Mouse (Mus musculus) embryonic facial prominence, embryonic 15.5 days (tissue): ENCODE measurements around the gene Hpd. TPM values are rescaled to one million over a fixed set of nuclear protein-coding genes. Genes with fewer than 3 reads are reported as not detected.
A peak's percentile ranks its signal among the peaks of the same experiment; 100 is the strongest.
"Not testable (repeated sequence)": the region's sequence is repeated elsewhere in the genome, so short reads cannot be mapped to it uniquely, and the experiment has no call there.

Experiments
- ATAC-seq: fragments of 200-750 bp; cut with Nextera tagmentation; 2 replicates; pipeline ENCODE4 v1.8.0; 2017; ENCODE audit warnings: low read depth, moderate TSS enrichment; ENCODE audit not compliant: insufficient number of reproducible peaks, low FRiP score, low TSS enrichment
- H3K27ac ChIP-seq: fragments of 300-500 bp; sonication (generic); replicated peaks from 2 replicates; pipeline ENCODE4 v1.5.1; 2015; ENCODE audit warnings: mild to moderate bottlenecking, inconsistent platforms
- H3K27me3 ChIP-seq: fragments of 300-500 bp; sonication (generic); 2 replicates; pipeline ENCODE4 v1.6.1; 2015; ENCODE audit warnings: inconsistent platforms
- H3K36me3 ChIP-seq: fragments of 300-500 bp; sonication (generic); 2 replicates; pipeline ENCODE4 v1.6.1; 2015; ENCODE audit warnings: mild to moderate bottlenecking, inconsistent platforms
- H3K4me1 ChIP-seq: fragments of 300-500 bp; sonication (generic); 2 replicates; pipeline ENCODE4 v1.6.1; 2015; ENCODE audit warnings: inconsistent platforms
- H3K4me2 ChIP-seq: fragments of 300-500 bp; sonication (generic); replicated peaks from 2 replicates; pipeline ENCODE4 v1.6.1; 2015; ENCODE audit warnings: mild to moderate bottlenecking, inconsistent platforms
- H3K4me3 ChIP-seq: fragments of 300-500 bp; sonication (generic); replicated peaks from 2 replicates; pipeline ENCODE4 v1.5.1; 2015; ENCODE audit warnings: mild to moderate bottlenecking, inconsistent platforms
- H3K9ac ChIP-seq: fragments of 300-500 bp; sonication (generic); 2 replicates; pipeline ENCODE4 v1.6.1; 2015; ENCODE audit warnings: inconsistent platforms
- H3K9me3 ChIP-seq: fragments of 300-500 bp; sonication (generic); replicated peaks from 2 replicates; pipeline ENCODE4 v1.6.1; 2016; ENCODE audit warnings: inconsistent platforms
- WGBS: fragments of 180-500 bp; shearing (Covaris S2); methylation state at CpG from one replicate; pipeline ENCODE4 v1.1.7; 2015; 5-methylcytosine and 5-hydroxymethylcytosine counted together
- polyA plus RNA-seq: library from polyadenylated mRNA; unstranded; fragments of >200 nt; fragmentation: Nextera tagmentation; extraction: Ambion mirVana; gene quantifications from 2 replicates; pipeline ENCODE4 v1.2.1, GENCODE M21; 2015

Gene Hpd
- polyA plus RNA-seq = not detected in 2 replicates

GRCm38 (mm10) chr5:123182651-123183050, at the start of gene Hpd:
Gene Hpd, minus strand, starts transcription at chr5:123182727.
- Histone ChIP-seq H3K27ac (no peak within 1 kb of the TSS), H3K9ac (no peak within 1 kb of the TSS), H3K4me1 (no peaks in the 10 kb centered on the region), H3K36me3 (no peaks in the 10 kb centered on the region), H3K4me3 (no peak within 1 kb of the TSS), H3K4me2 (no peak within 1 kb of the TSS), H3K27me3 (no peaks in the 10 kb centered on the region), H3K9me3 (no peaks in the 10 kb centered on the region)
- ATAC-seq = no peak
- WGBS = 81% methylated on average over 10 of the region's 10 CpGs

GRCm38 (mm10) chr5:123232180-123232579, 49.7 kb upstream of the Hpd start:
- Histone ChIP-seq H3K4me3 (no peak overlapping the region), H3K9ac (no peak overlapping the region), H3K36me3 (peaks cover 12% of the 10 kb centered on the region; the same call in 1 of the 2 replicates), H3K9me3 (no peaks in the 10 kb centered on the region), H3K27ac (no peak overlapping the region), H3K4me1 (peaks cover 20% of the 10 kb centered on the region), H3K27me3 (no peaks in the 10 kb centered on the region), H3K4me2 (no peak overlapping the region)
- no peak for ATAC-seq
- 90% methylated on average over 2 of the region's 2 CpGs for WGBS

DNA sequence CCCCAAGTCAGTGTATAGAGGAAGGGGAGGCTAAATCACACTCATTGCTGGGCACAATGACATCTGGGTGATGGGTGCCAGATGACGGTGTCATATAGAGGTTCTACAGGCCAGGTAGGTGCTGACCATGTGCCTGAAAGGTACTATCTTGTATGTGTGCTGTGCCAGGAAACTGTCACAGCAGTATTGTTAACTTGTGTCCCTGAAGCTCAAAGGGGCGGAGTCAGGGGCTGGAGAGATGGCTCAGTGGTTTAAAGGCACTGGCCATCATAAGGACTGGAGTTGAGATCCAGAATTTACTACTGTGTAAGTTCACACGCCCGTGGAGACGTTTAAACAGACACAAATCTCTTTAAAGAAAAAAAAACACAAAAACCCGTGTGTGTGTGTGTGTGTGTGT, 46.8 kb upstream of the Hpd start:
- 91% methylated on average over 6 of the region's 6 CpGs for WGBS
- ATAC-seq = no peak
- H3K4me3 ChIP-seq = peak overlapping the region; percentile 87

DNA sequence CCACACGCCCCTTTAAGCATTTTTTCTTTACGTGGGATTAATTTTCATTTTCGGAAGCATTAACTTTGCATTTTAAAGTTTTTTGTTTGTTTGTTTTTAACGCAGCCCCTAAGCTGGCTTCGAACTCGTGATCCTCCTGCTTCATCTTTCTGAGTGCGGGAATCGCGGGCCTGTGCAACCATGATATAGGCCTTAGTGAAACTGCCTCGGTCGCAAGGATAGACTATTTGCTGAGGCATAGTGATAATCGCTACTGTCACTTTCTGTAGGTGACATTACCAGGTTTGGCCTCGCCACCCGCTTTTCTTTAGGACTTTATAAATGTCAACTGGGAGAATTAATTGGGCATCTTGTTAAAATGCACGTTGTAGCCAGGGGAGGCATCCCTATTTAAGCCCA, 46.0 kb upstream of the Hpd start:
- H3K9me3 ChIP-seq = no peaks in the 10 kb centered on the region
- H3K27me3 ChIP-seq = no peaks in the 10 kb centered on the region
- peak overlapping the region; percentile 83 for H3K9ac ChIP-seq
- no peak overlapping the region for H3K27ac ChIP-seq
- WGBS = 7% methylated on average over 15 of the region's 15 CpGs
- H3K36me3 ChIP-seq = peaks cover 6% of the 10 kb centered on the region; the same call in 1 of the 2 replicates
- ATAC-seq = no peak
- peaks cover 10% of the 10 kb centered on the region for H3K4me1 ChIP-seq
- peak overlapping the region; percentile 87 for H3K4me3 ChIP-seq
- peak overlapping the region; percentile 63 for H3K4me2 ChIP-seq

More for the DNA sequence above, 46.8 kb upstream of the Hpd start:
- Histone ChIP-seq H3K27ac (no peak overlapping the region), H3K4me2 (peak overlapping the region; percentile 63), H3K9ac (0 out of 2 replicates have a peak overlapping the region, but pooled peaks have one; percentile 83), H3K9me3 (no peaks in the 10 kb centered on the region), H3K4me1 (peaks cover 10% of the 10 kb centered on the region), H3K36me3 (peaks cover 6% of the 10 kb centered on the region; the same call in 1 of the 2 replicates), H3K27me3 (no peaks in the 10 kb centered on the region)

DNA sequence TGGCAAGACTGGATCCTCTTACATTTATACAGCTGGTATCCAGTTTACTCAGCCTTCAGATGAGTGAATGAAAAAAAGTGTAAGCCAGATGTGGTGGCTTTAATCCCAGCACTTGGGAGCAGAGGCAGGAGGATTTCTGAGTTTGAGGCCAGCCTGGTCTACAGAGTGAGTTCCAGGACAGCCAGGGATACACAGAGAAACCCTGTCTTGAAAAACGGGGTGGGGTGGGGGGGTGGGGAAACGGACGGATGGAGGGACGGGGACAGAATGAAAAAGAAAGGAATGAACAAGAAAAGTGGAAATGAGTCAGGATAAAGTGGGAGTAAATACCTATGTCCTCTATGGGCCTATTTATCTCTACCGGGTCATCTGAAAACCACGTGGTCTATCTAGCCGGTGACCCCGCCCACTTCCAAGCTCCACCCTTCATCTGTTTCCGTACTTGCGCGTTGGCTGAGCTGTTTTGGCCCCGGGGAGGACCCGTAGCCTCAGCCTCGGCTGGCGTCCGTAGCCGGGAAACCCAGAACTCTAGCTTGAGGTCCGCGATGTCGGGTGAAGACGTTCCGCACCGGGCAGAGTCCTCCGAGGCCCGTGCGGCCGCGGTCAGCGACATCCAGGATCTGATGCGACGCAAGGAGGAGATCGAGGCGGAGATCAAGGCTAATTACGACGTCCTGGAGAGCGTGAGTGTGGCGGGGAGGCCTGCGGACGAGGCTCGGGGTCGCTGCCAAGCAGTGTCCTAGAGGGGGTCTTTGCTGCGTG, 45.4 kb upstream of the Hpd start:
- peaks cover 10% of the 10 kb centered on the region for H3K4me1 ChIP-seq
- no peaks in the 10 kb centered on the region for H3K27me3 ChIP-seq
- ATAC-seq = peak; percentile 83
- H3K9me3 ChIP-seq = no peaks in the 10 kb centered on the region
- WGBS = 2% methylated on average over 42 of the region's 42 CpGs
- peaks cover under 1% of the 10 kb centered on the region; the same call in 1 of the 2 replicates for H3K36me3 ChIP-seq
- 0 out of 2 replicates have a peak overlapping the region, but pooled peaks have one; percentile 48 for H3K27ac ChIP-seq
- H3K4me3 ChIP-seq = peak overlapping the region; percentile 87
- peak overlapping the region; percentile 63 for H3K4me2 ChIP-seq
- peak overlapping the region; percentile 83 for H3K9ac ChIP-seq

DNA sequence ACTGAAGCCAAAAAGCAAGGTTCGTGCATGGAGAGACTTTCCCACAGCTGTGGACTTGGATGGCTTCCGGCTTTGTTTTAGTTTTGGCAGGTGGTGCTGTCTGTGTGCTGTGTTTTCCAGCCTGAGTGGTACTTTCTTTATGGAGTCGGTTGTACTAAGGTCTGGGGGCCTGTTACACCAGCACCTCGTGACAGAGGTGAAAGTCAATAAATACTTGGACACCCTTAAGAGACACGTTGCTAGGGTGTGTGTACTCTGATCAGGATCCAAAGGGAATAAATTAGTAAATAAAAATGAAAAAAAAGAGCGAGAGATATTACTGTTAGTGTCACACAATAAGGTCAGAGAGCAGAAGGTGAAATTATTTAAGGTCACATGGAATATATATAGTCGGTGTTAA, 44.3 kb upstream of the Hpd start:
- WGBS = 89% methylated on average over 7 of the region's 7 CpGs
- ATAC-seq = no peak
- Histone ChIP-seq H3K9ac (no peak overlapping the region), H3K27ac (no peak overlapping the region), H3K9me3 (no peaks in the 10 kb centered on the region), H3K4me2 (no peak overlapping the region), H3K4me1 (peaks cover 10% of the 10 kb centered on the region), H3K36me3 (no peaks in the 10 kb centered on the region), H3K27me3 (no peaks in the 10 kb centered on the region), H3K4me3 (no peak overlapping the region)

DNA sequence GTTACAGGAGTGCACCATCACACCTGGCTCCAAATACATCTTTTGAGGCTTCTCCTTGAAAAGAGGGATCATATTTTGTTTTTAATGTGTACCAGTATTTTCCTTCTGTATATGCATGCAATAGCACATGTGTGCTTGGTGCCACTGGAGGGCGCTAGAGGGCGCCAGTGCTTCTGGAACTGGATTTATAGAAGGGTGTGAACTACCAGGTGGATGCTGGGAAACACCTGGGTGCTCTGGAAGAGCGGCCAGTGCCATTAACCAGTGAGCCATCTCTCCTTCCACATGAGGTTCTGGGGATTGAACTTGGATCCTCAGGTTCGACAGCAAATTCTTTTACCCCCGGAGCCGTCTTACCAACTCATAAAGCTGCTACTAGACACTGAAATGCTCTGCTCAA, 41.3 kb upstream of the Hpd start:
- H3K4me1 ChIP-seq, H3K36me3 ChIP-seq, H3K9me3 ChIP-seq, H3K27me3 ChIP-seq, ATAC-seq, H3K4me3 ChIP-seq, H3K27ac ChIP-seq, H3K9ac ChIP-seq, H3K4me2 ChIP-seq: not testable (repeated sequence)
- WGBS = 52% methylated on average over 6 of the region's 6 CpGs

- H3K4me1 ChIP-seq = no peaks in the 10 kb centered on the region
- H3K4me2 ChIP-seq = no peak overlapping the region
- no peak for ATAC-seq
- H3K36me3 ChIP-seq = no peaks in the 10 kb centered on the region
- H3K9ac ChIP-seq = no peak overlapping the region
- 79% methylated on average over 4 of the region's 4 CpGs for WGBS
- no peak overlapping the region for H3K4me3 ChIP-seq
- H3K27ac ChIP-seq = no peak overlapping the region
- no peaks in the 10 kb centered on the region for H3K9me3 ChIP-seq
- no peaks in the 10 kb centered on the region for H3K27me3 ChIP-seq
These were observed 40.5 kb upstream of the Hpd start for GRCm38 (mm10) chr5:123223051-123223410.

GRCm38 (mm10) chr5:123222346-123223050, 40.0 kb upstream of the Hpd start:
- H3K9ac ChIP-seq = not testable (repeated sequence)

GRCm38 (mm10) chr5:123203591-123203990, 21.1 kb upstream of the Hpd start:
- not testable (repeated sequence) for H3K36me3 ChIP-seq, H3K9me3 ChIP-seq, H3K4me2 ChIP-seq, H3K27ac ChIP-seq, H3K9ac ChIP-seq, H3K27me3 ChIP-seq, ATAC-seq, H3K4me3 ChIP-seq, H3K4me1 ChIP-seq
- 83% methylated on average over 7 of the region's 7 CpGs for WGBS

More at GRCm38 (mm10) chr5:123222346-123223050, 40.0 kb upstream of the Hpd start:
- not testable (repeated sequence) for H3K9me3 ChIP-seq, H3K4me1 ChIP-seq, H3K36me3 ChIP-seq, H3K27me3 ChIP-seq, H3K4me2 ChIP-seq, ATAC-seq, H3K4me3 ChIP-seq, H3K27ac ChIP-seq
- WGBS = 81% methylated on average over 4 of the region's 5 CpGs

DNA sequence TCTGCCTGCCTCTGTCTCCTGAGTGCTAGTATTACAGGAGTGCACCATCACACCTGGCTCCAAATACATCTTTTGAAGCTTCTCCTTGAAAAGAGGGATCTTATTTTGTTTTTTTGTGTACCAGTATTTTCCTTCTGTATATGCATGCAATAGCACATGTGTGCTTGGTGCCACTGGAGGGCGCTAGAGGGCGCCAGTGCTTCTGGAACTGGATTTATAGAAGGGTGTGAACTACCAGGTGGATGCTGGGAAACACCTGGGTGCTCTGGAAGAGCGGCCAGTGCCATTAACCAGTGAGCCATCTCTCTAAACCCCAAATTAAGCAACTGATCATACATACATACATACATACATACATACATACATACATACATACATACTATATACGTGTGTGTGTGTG, 20.2 kb upstream of the Hpd start:
- 43% methylated on average over 4 of the region's 4 CpGs for WGBS
- not testable (repeated sequence) for ATAC-seq

More for the DNA sequence above, 20.2 kb upstream of the Hpd start:
- not testable (repeated sequence) for H3K36me3 ChIP-seq, H3K4me2 ChIP-seq, H3K27ac ChIP-seq, H3K4me3 ChIP-seq, H3K9ac ChIP-seq, H3K9me3 ChIP-seq, H3K27me3 ChIP-seq, H3K4me1 ChIP-seq
